Mouse (Mus musculus) urinary bladder, postnatal 25 days (tissue): ENCODE results near the gene Gm49321.
A peak's percentile ranks its signal among the peaks of the same experiment; 100 is the strongest.

ENCODE experiments used
- DNase-seq: peaks from one replicate; pipeline ENCODE4 v3.0.0; 2022; ENCODE audit warnings: low spot score

The Gm49321 gene

GRCm38 (mm10) chr12:73937353-73937752 lies at the start of gene Gm49321:
TSS of gene Gm49321 (plus strand) at chr12:73937653.
- no peak for DNase-seq

DNA sequence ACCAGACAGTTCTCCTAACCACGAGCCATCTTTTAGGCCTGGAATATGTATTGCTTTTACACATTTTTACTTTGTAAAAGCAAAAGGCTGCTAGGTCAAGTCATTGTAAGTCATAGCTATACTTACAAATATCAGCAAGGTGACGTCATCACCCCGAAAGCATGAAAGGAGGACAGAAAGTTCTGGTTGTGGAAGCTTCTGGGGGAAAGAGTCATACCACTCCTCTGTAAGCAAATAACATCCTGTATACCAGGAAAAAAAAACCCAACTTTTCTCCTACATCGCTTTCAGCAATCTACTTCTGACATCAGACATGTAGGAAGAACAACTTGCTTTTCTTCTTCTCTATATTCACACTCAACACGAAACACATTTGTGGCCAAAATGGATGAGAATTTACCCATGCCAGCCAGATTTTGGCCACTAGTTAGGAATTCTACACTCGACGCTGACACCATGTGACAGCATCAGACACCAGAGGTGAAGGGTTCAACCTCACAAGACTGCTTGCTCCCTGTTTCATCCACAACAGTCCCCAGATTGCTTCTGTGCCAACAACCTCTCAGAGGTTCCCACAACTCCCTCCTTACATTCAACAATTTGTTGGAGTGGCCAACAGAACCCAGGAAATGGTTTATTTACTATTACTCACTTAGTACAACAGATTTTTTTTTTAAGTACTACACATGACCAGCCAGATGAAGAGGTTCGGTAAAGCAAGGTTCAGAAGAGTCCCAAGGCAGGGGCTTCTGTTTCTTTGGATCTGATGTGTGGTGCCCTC lies 49.3 kb upstream of the Gm49321 start:
- no peak for DNase-seq

GRCm38 (mm10) chr12:73889571-73889970 lies 47.9 kb upstream of the Gm49321 start:
- no peak for DNase-seq

DNA sequence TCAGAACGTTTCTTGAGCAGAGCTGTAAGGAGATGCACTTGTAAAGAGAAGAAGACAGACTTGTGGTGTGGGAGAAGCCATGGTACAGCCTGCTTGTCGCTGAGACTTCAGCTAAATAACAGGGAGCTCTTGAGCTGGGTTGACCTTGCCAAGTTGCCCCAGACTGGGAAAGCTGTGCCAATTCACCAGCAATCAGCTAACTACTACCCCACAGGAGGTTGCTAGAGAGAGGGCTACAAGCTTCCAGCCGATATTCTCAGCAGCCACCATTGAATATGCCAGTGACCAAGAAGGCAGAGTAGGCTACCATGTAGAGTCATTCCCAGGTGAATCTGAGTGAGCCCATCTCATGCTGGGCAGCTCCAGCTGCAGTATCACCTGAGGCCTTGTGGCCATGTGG lies 47.4 kb upstream of the Gm49321 start:
- DNase-seq: no peak

DNA sequence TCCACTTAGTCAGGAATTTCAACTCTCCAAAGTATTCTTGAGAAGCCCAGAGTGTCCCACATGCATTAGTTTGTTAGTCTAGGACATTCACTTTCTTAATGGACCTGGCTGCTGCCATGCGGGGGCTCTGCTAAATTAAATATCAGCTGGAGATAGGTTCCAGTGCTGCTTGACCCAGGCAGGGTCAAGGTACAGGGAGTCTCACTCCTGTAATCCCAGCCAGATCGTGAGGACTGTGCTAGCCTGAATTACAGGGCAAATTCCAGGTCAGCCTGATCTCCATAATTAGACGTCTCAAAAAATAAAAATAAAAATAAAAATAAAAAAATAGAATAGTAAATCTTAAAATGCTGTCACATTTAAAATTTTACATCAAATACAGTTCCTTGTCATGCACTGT lies 44.8 kb upstream of the Gm49321 start:
- DNase-seq: no peak

GRCm38 (mm10) chr12:73894838-73895237 lies 42.6 kb upstream of the Gm49321 start:
- DNase-seq: no peak

DNA sequence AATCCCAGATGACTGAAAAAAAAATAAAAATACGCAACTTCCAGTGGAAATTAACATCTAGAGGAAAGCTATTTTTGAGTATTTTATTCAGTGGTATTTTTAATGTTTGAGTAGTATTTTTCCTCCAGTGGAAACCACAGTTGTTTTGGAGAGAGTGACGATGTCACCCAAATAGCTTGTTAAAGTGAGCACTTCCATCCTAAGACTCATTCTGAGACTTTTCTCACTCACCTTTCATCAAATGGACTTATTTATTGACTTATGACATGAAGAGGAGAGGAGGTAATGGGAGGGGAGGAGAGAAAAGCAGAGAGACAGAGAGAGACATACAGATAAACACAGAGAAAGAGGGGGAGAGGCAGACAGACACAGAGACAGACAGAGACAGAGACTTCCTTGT lies 41.8 kb upstream of the Gm49321 start:
- no peak for DNase-seq

- DNase-seq: no peak
Observed at GRCm38 (mm10) chr12:73896471-73896870, 41.0 kb upstream of the Gm49321 start.

DNA sequence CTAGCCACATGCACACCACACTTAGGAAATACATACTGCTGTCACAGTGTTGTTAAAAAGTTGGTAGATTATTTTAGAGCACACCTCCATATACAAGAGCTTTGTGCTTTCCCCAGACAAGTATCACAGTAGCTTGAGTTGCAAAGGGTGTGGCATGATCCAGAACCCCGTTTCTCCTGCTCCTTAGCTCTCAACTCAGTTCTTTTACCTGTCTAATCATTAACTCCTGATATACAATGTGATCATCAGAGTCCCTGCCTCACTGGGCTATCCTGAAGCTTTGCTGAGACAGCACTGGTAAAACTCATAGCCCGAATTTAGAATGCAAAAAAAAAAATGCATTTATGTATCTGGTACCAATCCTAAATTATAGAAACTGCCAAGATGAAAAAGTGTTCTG lies 39.2 kb upstream of the Gm49321 start:
- no peak for DNase-seq

- no peak for DNase-seq
Observed at GRCm38 (mm10) chr12:73904133-73904934, 33.1 kb upstream of the Gm49321 start.

DNA sequence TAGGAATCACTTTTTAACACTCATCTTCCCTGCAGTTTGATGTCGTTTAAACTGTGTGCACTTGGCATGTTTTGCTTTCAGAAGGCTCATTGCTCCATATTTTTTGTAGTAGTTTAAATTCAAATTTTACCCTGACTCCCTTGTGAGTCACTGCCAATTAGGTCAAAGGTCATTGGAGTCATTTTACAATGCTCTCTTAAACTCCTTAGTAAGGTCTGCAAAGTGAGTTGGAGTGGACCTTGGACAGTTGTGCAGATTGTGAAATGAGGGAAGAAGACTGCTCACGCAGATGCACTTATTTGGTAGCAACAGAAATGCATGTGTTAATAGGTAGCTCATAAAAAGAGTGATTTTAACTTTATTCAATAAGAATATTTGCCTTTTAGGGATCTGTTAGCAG lies 32.4 kb upstream of the Gm49321 start:
- DNase-seq: no peak

GRCm38 (mm10) chr12:73905555-73905954 lies 31.9 kb upstream of the Gm49321 start:
- no peak for DNase-seq

- no peak for DNase-seq
Observed at GRCm38 (mm10) chr12:73907079-73907672, 30.3 kb upstream of the Gm49321 start.

- DNase-seq: peak; percentile 91
Observed at GRCm38 (mm10) chr12:73907673-73908150, 29.7 kb upstream of the Gm49321 start.

- DNase-seq: peak; percentile 46
Observed at GRCm38 (mm10) chr12:73908274-73909012, 29.0 kb upstream of the Gm49321 start.

- DNase-seq: no peak
Observed at GRCm38 (mm10) chr12:73909013-73909575, 28.4 kb upstream of the Gm49321 start.

GRCm38 (mm10) chr12:73918479-73918878 lies 19.0 kb upstream of the Gm49321 start:
- no peak for DNase-seq

- no peak for DNase-seq
Observed at GRCm38 (mm10) chr12:73930266-73930665, 7.2 kb upstream of the Gm49321 start.

DNA sequence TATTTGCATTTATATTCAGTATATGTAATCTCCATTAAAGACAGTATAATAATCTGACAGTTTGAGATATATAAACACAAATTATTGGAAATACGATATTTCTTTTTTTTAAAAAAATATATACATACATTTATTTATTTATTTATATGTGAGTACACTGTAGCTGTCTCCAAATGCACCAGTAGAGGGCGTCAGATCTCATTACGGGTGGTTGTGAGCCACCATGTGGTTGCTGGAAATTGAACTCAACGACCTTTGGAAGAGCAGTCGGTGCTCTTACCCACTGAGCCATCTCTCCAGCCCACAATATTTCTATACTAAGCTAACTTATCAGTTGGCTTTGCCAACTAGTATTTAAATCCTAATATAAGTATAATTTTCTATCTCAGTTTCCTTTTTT lies 6.2 kb upstream of the Gm49321 start:
- no peak for DNase-seq

GRCm38 (mm10) chr12:73934528-73934927 lies 2.9 kb upstream of the Gm49321 start:
- DNase-seq: no peak

DNA sequence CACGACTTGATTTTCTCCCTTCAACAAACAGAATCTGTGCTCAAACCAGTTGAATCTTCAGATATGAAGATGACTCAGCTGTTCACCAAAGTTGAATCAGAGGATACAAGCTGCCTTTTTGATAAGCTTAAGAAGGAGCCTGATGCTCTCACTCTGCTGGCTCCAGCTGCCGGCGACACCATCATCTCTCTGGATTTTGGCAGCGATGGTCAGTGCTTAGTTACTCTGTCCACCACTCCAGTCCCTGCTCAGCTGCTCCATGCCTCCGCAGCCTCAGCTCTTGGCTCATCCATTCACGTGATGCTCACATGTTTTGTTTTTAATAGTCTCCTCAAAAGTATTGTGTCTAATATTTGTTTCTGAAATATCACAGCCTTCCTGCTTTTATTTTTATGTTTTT lies 2.1 kb downstream of the Gm49321 start:
- DNase-seq: no peak

GRCm38 (mm10) chr12:73948415-73948814 lies 11.0 kb downstream of the Gm49321 start:
- no peak for DNase-seq
